Mouse (Mus musculus) kidney, embryonic 16.5 days (tissue): Measurements from ENCODE around the gene Chtop. TPM values are rescaled to one million over a fixed set of nuclear protein-coding genes. Genes with fewer than 3 reads are reported as not detected.

Experiments
- ATAC-seq: fragments of 200-750 bp; cut with Nextera tagmentation; 2 replicates; pipeline ENCODE4 v1.8.0; 2017; ENCODE audit warnings: moderate TSS enrichment; ENCODE audit not compliant: low FRiP score, low TSS enrichment
- H3K27ac ChIP-seq: fragments of 300-500 bp; sonication (generic); 2 replicates; pipeline ENCODE4 v1.5.1; 2014; ENCODE audit warnings: low read length
- H3K27me3 ChIP-seq: fragments of 300-500 bp; sonication (generic); 2 replicates; pipeline ENCODE4 v1.6.1; 2014; ENCODE audit warnings: low read length, control low read depth, mixed read lengths; ENCODE audit not compliant: insufficient read depth
- H3K36me3 ChIP-seq: fragments of 300-500 bp; sonication (generic); 2 replicates; pipeline ENCODE4 v1.6.1; 2014; ENCODE audit warnings: low read length, control low read depth, mixed read lengths; ENCODE audit not compliant: insufficient read depth
- H3K4me1 ChIP-seq: fragments of 300-500 bp; sonication (generic); 2 replicates; pipeline ENCODE4 v1.6.1; 2014; ENCODE audit warnings: low read length, control low read depth, mixed read lengths; ENCODE audit not compliant: insufficient read depth
- H3K4me2 ChIP-seq: fragments of 300-500 bp; sonication (generic); replicated peaks from 2 replicates; pipeline ENCODE4 v1.6.1; 2014; ENCODE audit warnings: low read depth, low read length
- H3K4me3 ChIP-seq: fragments of 300-500 bp; sonication (generic); 2 replicates; pipeline ENCODE4 v1.5.1; 2014; ENCODE audit warnings: mild to moderate bottlenecking, low read length
- H3K9ac ChIP-seq: fragments of 300-500 bp; sonication (generic); replicated peaks from 2 replicates; pipeline ENCODE4 v1.6.1; 2014; ENCODE audit warnings: low read length
- H3K9me3 ChIP-seq: fragments of 300-500 bp; sonication (generic); 2 replicates; pipeline ENCODE4 v1.6.1; 2016; ENCODE audit warnings: low read length, control low read depth
- WGBS: fragments of 180-500 bp; shearing (Covaris S2); extraction: QIAGEN DNeasy Blood & Tissue Kit; methylation state at CpG from one replicate; pipeline ENCODE4 v1.1.7; 2014; 5-methylcytosine and 5-hydroxymethylcytosine counted together
- polyA plus RNA-seq: library from polyadenylated mRNA; unstranded; fragments of >200 nt; fragmentation: Nextera tagmentation; extraction: Ambion mirVana; gene quantifications from 2 replicates; pipeline ENCODE4 v1.2.1, GENCODE M21; 2015

Chtop gene
- polyA plus RNA-seq, 1 experiment from 2014 or later: 144 TPM

DNA sequence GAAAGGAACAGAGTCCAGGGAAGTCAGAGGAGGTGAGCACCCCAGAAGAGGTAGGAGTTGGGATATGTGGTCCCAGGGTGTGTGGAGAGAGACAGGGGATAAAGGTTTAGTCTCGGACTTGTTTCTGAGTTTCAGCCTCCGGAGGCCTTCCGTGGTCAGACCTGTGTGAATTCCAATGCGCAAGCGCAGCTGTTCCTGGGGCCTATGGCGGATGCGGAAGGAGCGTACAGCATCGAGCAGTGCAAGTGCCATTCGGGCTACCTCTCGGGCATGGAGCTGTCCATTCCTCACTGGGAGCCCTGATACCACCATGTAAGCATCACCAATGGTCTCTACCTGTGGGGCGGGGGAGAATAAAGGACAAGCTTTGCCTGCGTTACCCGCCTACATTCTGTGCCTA is 54.4 kb downstream of the Chtop start:
- ATAC-seq: no peak
- Histone ChIP-seq H3K27ac (no peak overlapping the region), H3K9ac (no peak overlapping the region), H3K36me3 (0 out of 2 replicates have a peak, but pooled peaks cover 2% of the 10 kb centered on the region), H3K4me1 (0 out of 2 replicates have a peak, but pooled peaks cover 2% of the 10 kb centered on the region), H3K4me3 (no peak overlapping the region), H3K27me3 (no peaks in the 10 kb centered on the region), H3K9me3 (no peaks in the 10 kb centered on the region), H3K4me2 (no peak overlapping the region)
- WGBS: 91% methylated on average over 14 of the region's 14 CpGs

GRCm38 (mm10) chr3:90451396-90452095 is 57.8 kb downstream of the Chtop start:
- WGBS: 67% methylated on average over 10 of the region's 10 CpGs
- H3K9me3 ChIP-seq: no peaks in the 10 kb centered on the region
- no peak for ATAC-seq
- H3K4me3 ChIP-seq: no peak overlapping the region
- H3K27ac ChIP-seq: peak overlapping the region; percentile 61; the same call in 1 of the 2 replicates
- no peaks in the 10 kb centered on the region for H3K36me3 ChIP-seq
- H3K9ac ChIP-seq: no peak overlapping the region
- H3K27me3 ChIP-seq: no peaks in the 10 kb centered on the region
- peaks cover 14% of the 10 kb centered on the region; the same call in 1 of the 2 replicates for H3K4me1 ChIP-seq
- peak overlapping the region; percentile 4; the same call in 1 of the 2 replicates for H3K4me2 ChIP-seq

GRCm38 (mm10) chr3:90450874-90451273 is 58.4 kb downstream of the Chtop start:
- Histone ChIP-seq H3K4me1 (peaks cover 15% of the 10 kb centered on the region), H3K27me3 (no peaks in the 10 kb centered on the region), H3K27ac (no peak overlapping the region; the same call in 1 of the 2 replicates), H3K4me3 (no peak overlapping the region), H3K9ac (no peak overlapping the region), H3K36me3 (no peaks in the 10 kb centered on the region), H3K9me3 (no peaks in the 10 kb centered on the region), H3K4me2 (peak overlapping the region; percentile 4)
- WGBS: 31% methylated on average over 12 of the region's 12 CpGs
- no peak for ATAC-seq

Other genes with a start within 250 kb of the Chtop start
- 3.7 and 4.7 TPM in 2 replicates for gene Dennd4b, start 244.3 kb downstream of the Chtop start, polyA plus RNA-seq
- gene Gatad2b, start 216.3 kb downstream of the Chtop start, polyA plus RNA-seq: 11.3 and 15.4 TPM in 2 replicates
- gene Slc27a3, start 119.6 kb downstream of the Chtop start, polyA plus RNA-seq: 15.7 and 18.3 TPM in 2 replicates
- gene Ints3, start 75.9 kb downstream of the Chtop start, polyA plus RNA-seq: 32.7 and 33.3 TPM in 2 replicates
- 20.0 and 20.5 TPM in 2 replicates for gene Npr1, start 43.6 kb downstream of the Chtop start, polyA plus RNA-seq
- gene Ilf2, start 33.4 kb downstream of the Chtop start, polyA plus RNA-seq: 219 and 223 TPM in 2 replicates
- gene Snapin, start 18.5 kb downstream of the Chtop start, polyA plus RNA-seq: 73.9 and 80.1 TPM in 2 replicates
- 116 and 122 TPM in 2 replicates for gene S100a1, start 4.9 kb upstream of the Chtop start, polyA plus RNA-seq
- gene S100a13, start 4.9 kb upstream of the Chtop start, polyA plus RNA-seq: 43.4 and 45.8 TPM in 2 replicates
- 7.5 and 7.9 TPM in 2 replicates for gene S100a14, start 17.4 kb upstream of the Chtop start, polyA plus RNA-seq
- gene S100a16, start 27.8 kb upstream of the Chtop start, polyA plus RNA-seq: 214 and 232 TPM in 2 replicates
- 0.12 and 0.44 TPM in 2 replicates for gene S100a3, start 51.1 kb upstream of the Chtop start, polyA plus RNA-seq
- not detected in 2 replicates for gene S100a2, start 80.7 kb upstream of the Chtop start, polyA plus RNA-seq
- gene Gm42674, start 92.4 kb upstream of the Chtop start, polyA plus RNA-seq: not detected in 2 replicates
- 3.6 and 5.5 TPM in 2 replicates for gene S100a4, start 94.3 kb upstream of the Chtop start, polyA plus RNA-seq
- gene S100a5, start 99.0 kb upstream of the Chtop start, polyA plus RNA-seq: 0.45 and 0.99 TPM in 2 replicates
- gene S100a6, start 103.4 kb upstream of the Chtop start, polyA plus RNA-seq: 173 and 181 TPM in 2 replicates
- 0.12 and 0.36 TPM in 2 replicates for gene S100a7a, start 144.5 kb upstream of the Chtop start, polyA plus RNA-seq
- 13.9 and 22.6 TPM in 2 replicates for gene S100a8, start 159.5 kb upstream of the Chtop start, polyA plus RNA-seq
- gene S100a9, start 186.2 kb upstream of the Chtop start, polyA plus RNA-seq: 9.6 and 15.0 TPM in 2 replicates
- not detected in 2 replicates for gene Pglyrp4, start 217.4 kb upstream of the Chtop start, polyA plus RNA-seq